26 mouse cellular contexts compared by ENCODE assay signal in the genomic region with DNA sequence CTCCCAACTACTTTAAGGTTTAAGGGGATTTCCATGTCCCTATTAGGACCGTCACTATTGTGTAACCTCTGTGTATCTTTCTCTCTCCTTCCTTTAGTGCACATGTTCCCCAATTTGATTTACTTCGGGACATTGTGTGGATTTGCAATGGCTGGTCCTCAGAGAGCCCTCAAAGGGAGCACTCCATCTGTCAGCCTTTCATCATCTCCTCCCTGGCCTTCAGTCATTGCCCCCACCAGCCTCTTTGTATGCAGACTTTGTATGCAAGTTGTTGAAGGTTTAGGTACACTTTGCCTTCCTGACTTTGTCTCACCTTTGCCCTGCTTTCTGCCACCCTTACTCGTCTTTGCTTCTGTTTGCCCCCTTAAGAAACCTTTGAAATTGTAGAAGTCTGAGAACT. TPM values are rescaled to one million over a fixed set of nuclear protein-coding genes. Genes with fewer than 3 reads are reported as not detected.
"Had no signal": no experiment of that assay in that cellular context is flagged by ENCODE, and none has a peak within 500 bp of the region (broad histone marks: within the 10 kb centered on the region; RNA-seq: fewer than 3 reads in every experiment).

No protein-coding gene starts in this region.

- H3K9ac ChIP-seq: intestine, embryonic 15.5 days; kidney, embryonic 15.5 days; limb, embryonic 13.5 days; liver, embryonic 12.5 days; liver, embryonic 15.5 days; lung, embryonic 15.5 days; midbrain, embryonic 13.5 days had no signal

- H3K27ac ChIP-seq: intestine, embryonic 15.5 days; kidney, embryonic 15.5 days; limb, embryonic 10.5 days; limb, embryonic 13.5 days; liver, embryonic 12.5 days; liver, embryonic 15.5 days; lung, embryonic 15.5 days; midbrain, embryonic 13.5 days; stomach, postnatal 0 days had no signal

- ATAC-seq: intestine, embryonic 15.5 days; liver, embryonic 12.5 days; midbrain, embryonic 13.5 days had no signal

- H3K9me3 ChIP-seq: intestine, embryonic 15.5 days; kidney, embryonic 15.5 days; limb, embryonic 10.5 days; limb, embryonic 13.5 days; liver, embryonic 12.5 days; liver, embryonic 15.5 days; lung, embryonic 15.5 days; megakaryocyte, embryonic 14.5 days; midbrain, embryonic 13.5 days had no signal

- H3K4me3 ChIP-seq: intestine, embryonic 15.5 days; kidney, embryonic 15.5 days; limb, embryonic 10.5 days; limb, embryonic 13.5 days; liver, embryonic 12.5 days; liver, embryonic 15.5 days; lung, embryonic 15.5 days; megakaryocyte, embryonic 14.5 days; midbrain, embryonic 13.5 days had no signal

- H3K4me1 ChIP-seq: intestine, embryonic 15.5 days; kidney, embryonic 15.5 days; limb, embryonic 10.5 days; limb, embryonic 13.5 days; liver, embryonic 12.5 days; liver, embryonic 15.5 days; lung, embryonic 15.5 days; megakaryocyte, embryonic 14.5 days; midbrain, embryonic 13.5 days had no signal

- H3K27me3 ChIP-seq: intestine, embryonic 15.5 days; kidney, embryonic 15.5 days; limb, embryonic 13.5 days; liver, embryonic 12.5 days; liver, embryonic 15.5 days; lung, embryonic 15.5 days; megakaryocyte, embryonic 14.5 days; midbrain, embryonic 13.5 days had no signal

- H3K4me2 ChIP-seq: intestine, embryonic 15.5 days; kidney, embryonic 15.5 days; limb, embryonic 13.5 days; liver, embryonic 12.5 days; liver, embryonic 15.5 days; lung, embryonic 15.5 days; midbrain, embryonic 13.5 days had no signal

- H3K36me3 ChIP-seq: intestine, embryonic 15.5 days; kidney, embryonic 15.5 days; limb, embryonic 10.5 days; limb, embryonic 13.5 days; liver, embryonic 12.5 days; liver, embryonic 15.5 days; lung, embryonic 15.5 days; midbrain, embryonic 13.5 days had no signal

- DNase-seq: kidney, adult 11 months; kidney, adult 8-10 months; kidney, postnatal 10 days; kidney, postnatal 36 days; layer of hippocampus, postnatal 36 days; liver; lung, adult 18-20 months; lung, postnatal 10 days; lung, postnatal 36 days; right cerebral cortex, adult 18-20 months; right cerebral cortex, postnatal 14 days; right cerebral cortex, postnatal 4 days; thymus, adult 2 months; thymus, postnatal 14 days; thymus, postnatal 4 days had no signal

RNA-seq across cellular contexts. Expression of a gene that starts 8.0 kb away (rescaled TPM):
- polyA plus RNA-seq: kidney, embryonic 15.5 days; limb, embryonic 13.5 days; liver, embryonic 12.5 days; liver, embryonic 15.5 days; lung, embryonic 15.5 days; stomach, embryonic 14.5 days; stomach, postnatal 0 days; thymus, adult 2 months had no signal

RNA-seq across cellular contexts. Expression of a gene that starts 34.7 kb away (rescaled TPM):
- polyA plus RNA-seq: limb, embryonic 10.5 days; midbrain, embryonic 13.5 days had no signal
